Mouse (Mus musculus) retina, adult 2 months (tissue): Measurements from ENCODE around the gene Mbd6.
A peak's percentile ranks its signal among the peaks of the same experiment; 100 is the strongest.
"Not testable (repeated sequence)": the region's sequence is repeated elsewhere in the genome, so short reads cannot be mapped to it uniquely, and the experiment has no call there.

Experiments used
- DNase-seq: peaks from one replicate; pipeline ENCODE4 v3.0.0-alpha.2; 2012; ENCODE audit warnings: low read depth, low spot score

The Mbd6 gene

GRCm38 (mm10) chr10:127312858-127313257 is 24.0 kb upstream of the Mbd6 start:
- DNase-seq: no peak

DNA sequence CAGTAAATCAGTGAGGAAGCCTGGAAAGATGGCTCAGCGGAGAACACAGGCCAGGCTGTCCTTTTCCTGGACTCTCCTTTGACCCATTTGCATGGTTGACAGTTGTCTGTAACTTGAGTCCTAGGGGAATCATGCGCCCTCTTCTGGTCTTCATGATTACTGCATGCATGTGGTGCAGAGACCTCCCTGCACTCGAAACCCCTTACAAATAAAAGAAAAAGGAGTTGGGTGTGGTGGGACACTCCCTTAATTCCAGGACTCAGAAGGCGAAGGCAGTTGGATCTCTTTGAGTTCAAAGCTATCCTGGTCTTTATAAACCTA is 23.5 kb upstream of the Mbd6 start:
- peak; percentile 62 for DNase-seq

DNA sequence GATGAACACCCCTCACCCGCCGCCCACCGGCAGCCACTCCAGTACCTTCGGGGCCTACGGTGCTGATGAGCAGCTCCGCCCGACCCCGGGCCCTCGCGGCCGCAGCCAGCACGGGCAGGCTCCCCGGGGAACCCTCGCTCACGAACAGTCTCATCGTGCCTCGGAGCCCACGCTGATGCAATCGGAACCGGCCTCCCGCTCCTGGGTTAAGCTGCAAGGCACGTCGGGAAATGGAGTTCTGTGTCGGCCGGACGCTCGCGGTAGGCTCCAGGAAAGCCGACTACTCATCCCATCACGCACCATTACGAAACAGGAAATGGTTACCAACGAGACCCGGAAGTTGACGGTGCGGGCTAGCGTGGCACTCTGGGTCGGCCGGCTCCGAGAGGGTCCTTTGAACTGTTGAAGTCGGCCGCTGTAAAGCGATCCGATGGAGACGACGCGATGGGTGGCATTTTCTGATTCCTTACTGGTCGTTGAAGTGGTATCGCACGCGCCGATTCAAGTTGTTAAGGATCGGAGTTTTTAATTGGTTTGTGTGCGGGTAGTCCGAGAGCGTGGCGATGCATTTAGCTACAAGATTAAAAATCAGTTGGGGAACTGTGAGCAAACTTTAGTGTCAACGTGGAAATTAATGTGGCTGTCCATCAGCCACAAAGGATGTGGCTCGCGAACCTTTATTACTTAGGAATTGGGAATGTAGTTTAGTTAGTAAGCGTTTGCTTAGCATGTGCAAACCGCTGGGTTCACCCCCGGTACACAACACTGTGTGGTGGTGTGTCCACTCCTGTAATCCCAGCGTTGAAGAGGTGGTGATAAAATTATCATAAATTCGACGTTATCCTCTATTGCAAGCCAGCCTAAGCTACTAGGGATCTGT is 22.9 kb upstream of the Mbd6 start, which contains the start of gene Mars:
Gene Mars, minus strand, starts transcription at position 311 of the 880 bp plus-strand sequence.
- peak; percentile 96 for DNase-seq

- DNase-seq: no peak
Measured at GRCm38 (mm10) chr10:127310523-127311475, 22.0 kb upstream of the Mbd6 start.

DNA sequence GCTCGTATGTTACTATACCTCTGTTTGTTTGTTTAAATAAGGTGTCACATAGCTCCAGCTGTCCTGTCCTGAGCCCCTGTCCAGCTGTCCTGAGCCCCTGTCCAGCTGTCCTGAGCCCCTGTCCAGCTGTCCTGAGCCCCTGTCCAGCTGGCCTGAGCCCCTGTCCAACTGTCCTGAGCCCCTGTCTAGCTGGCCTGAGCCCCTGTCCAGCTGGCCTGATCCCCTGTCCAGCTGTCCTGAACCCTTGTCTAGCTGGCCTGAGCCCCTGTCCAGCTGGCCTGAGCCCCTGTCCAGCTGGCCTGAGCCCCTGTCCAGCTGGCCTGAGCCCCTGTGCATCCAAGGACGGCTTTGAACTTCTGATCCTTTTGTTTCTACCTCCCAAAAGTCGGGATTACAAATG is 20.3 kb upstream of the Mbd6 start:
- DNase-seq: not testable (repeated sequence)

DNA sequence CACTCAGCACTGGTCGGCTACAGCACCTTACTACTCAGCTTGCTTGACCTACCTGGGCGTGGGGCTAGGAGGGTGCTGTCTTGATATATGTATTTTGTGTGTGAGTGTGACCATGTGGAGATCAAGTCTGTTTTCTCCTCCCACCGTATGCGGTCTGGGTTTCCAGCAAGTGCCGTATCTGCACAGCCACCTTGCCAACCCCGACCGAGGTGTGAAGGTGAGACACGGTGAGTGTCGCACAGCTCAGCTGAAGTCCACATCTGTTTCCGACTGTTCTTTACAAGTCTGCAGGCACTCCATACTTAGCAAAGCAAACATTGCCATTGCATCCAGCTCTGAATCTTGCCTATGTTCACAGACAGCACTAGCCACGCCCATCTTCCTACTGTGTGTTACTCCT is 14.3 kb upstream of the Mbd6 start:
- DNase-seq: no peak

GRCm38 (mm10) chr10:127300361-127300760 is 11.5 kb upstream of the Mbd6 start:
- no peak for DNase-seq

DNA sequence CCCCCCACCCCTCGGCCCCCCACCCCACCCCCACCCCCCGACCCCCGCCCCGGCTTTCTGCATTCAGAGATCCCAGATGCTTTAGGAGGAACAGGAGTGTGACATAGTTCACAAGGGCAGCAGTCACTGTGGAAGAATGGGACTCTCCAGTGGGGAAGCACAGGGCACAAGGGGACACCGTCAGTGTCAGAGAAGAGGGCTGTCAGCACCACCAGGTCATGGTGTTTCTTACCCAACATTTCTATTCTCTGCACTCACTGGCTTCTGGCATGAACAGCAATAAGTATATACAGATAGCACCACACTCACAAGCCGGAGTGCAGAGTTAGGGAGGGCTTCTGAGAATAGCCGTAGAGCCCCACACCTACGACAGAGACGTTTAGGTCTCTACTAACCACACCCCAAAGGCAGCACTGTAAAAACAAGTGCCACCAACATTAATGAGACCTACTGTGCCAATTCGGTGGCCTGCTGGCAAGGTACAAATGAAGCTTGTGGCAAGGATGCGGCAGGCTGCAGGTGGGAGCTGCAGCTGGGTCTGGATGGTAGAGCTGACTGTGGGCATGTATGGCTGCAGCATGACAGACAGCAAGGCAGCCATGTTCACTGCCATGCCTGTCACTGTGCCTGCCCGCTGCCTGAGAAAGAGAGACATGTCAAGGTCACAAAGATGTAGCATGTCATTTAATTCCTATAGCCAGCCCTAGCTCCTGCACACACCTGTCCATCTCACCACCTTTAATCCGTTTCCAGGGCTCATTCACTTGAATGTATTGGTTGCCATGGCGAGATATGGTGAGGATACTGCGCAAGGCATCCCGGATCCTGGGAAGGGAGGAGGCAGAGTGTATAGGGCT is 8.4 kb upstream of the Mbd6 start:
- no peak for DNase-seq

DNA sequence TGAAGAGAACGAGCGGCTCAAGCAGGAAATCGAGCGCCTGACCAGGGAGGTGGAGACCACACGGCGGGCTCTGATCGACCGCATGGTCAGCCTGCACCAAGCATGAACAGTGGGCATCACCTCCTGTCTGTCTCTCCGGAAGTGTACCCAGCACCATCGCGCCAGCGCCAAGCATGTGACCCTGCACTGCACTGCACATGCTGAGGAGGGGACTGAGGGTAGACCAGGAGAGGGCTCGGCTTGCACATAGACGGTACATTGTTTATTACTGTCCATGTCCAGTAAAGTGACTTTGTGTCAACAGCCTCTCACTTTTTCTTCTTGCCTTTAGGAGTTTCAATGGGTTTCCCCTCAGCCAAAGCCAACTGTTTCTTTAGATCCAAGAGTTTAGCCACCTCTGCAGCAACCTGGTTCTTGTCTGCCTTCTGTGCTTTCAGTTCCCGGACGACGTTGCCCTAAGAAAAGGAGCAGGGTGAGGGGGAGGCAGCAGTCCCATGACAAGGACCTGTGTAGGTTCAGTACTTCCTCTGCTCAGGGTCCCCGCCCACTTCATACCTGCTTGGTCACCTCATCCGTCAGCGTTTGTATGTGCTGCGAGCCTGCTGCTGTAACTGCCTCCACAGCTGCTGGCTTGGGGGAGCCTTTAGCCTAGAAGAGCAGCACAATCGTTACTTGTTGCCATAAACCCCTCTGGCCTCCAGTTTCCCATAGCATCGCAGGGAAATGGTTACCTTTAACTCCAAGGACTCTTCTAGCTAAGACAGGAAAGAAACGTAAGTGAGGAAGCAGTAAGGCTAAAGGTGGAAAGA is 7.4 kb upstream of the Mbd6 start:
- no peak for DNase-seq

DNA sequence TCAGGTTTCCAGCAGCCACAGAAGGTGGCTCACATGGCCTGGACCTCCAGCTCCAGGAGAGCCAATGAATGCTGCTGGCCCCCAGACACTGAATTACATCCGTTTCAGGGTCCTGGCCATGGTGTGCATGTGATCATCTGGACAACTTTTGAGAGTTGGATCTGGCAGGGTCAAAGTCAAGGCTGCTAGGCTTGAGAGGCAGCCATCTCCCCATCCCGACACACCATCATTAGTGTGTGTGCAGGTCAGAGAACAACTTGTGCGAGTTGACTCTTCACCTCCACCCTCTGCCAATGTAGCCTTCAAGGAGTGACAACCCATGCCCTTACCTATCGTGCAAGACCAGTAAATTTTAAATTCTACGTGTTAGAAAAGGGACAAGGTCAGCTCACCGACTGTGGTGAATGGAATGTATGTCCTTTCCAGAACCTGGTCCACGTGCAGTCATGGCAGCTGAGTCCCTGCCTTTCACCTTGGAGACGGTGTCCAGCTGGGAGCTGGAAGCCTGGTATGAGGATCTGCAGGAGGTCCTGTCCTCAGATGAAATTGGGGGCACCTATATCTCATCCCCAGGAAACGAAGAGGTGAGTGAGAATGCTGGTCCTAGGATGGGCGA is 6.2 kb upstream of the Mbd6 start:
- no peak for DNase-seq

DNA sequence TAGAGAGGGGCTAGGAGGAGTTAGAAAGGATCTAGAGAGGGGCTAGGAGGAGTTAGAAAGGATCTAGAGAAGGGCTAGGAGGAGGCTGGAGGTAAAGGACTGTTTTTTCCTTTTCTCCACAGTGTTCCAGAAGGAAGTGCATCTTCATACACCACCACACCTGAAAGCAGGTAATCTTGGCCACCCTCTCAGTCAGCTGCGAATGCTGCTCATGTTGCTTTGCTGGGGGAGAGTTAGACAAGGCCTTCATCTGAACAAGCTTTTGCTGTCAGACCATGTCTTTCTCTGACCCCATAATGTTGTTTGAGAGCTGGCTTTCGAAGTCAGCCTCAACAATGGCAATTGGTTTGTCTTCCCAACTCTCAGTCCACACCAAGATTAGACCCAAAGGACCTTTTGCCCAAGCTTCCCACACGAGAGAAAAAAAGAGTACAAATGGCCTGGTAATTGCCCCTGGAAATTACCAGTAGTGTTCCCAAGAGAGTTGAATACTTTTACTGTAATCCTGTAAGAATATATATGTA is 4.8 kb upstream of the Mbd6 start:
- DNase-seq: no peak

- DNase-seq: no peak
Measured at GRCm38 (mm10) chr10:127292987-127293538, 4.2 kb upstream of the Mbd6 start.

GRCm38 (mm10) chr10:127291881-127292638 is 3.2 kb upstream of the Mbd6 start:
- no peak for DNase-seq

- peak; percentile 26 for DNase-seq
Measured at GRCm38 (mm10) chr10:127290930-127291880, 2.4 kb upstream of the Mbd6 start.

- peak; percentile 100 for DNase-seq
Measured at GRCm38 (mm10) chr10:127290307-127290929, 1.6 kb upstream of the Mbd6 start.

DNA sequence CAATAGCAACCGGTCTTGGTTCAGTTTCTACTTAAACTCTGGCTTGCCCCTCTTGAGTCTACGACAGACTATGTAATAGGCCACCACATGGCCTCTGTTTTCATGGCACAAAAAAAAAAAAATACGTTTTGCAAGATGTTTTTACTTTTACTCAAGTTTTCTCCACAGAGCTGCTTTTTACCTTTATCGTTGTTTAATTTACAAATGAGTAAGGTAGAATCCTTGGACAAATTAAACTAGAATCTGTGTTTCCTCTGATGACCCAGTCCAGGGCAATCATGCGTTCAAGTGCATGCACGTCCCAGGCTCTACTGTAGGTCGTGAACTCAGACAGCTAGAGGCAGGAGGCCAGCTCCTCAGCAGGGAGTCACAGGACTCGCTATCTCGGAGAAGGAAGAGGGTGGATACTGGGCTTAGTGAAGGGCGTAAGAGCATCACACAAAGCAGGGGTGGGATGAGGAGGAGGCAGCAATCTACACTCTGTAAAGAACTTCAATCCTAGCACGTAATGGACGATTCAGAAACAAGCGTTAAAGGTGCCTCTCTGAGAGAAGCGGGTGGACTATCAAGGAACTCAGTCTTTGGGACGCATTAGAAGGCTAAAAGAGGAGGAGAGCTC is 864 bp upstream of the Mbd6 start:
- peak; percentile 46 for DNase-seq

DNA sequence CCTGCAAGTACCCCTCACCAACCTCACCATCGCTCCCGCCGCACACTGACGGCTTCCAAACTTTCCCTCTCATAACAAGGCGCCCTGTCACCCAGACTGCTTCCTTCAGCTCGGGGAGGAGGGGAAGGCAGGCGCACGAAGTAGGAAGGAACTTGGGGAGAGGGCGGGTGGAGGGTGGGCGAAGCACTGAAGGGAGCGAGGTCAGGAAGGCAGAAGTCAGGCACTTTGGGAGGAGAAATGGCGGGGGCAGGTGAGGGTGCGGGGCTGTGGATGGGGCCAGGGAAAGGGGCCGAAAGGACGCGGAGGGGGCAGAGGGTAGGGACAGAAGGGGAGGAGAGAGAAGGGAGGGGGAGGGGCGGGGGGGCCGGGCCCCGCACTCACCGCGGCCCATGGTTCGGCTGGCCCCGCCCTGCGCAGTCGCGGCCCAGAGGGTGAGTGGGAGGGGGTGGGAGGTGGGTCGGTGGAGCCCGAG is 454 bp downstream of the Mbd6 start:
- DNase-seq: no peak
